Mouse (Mus musculus): Measurements from ENCODE around the gene Pcx. TPM values are rescaled to one million over a fixed set of nuclear protein-coding genes. Genes with fewer than 3 reads are reported as not detected.

Gene Pcx
- polyA plus RNA-seq, 1 experiment = 286 TPM

- peak; percentile 14 for DNase-seq
- no peak overlapping the region for H3K4me3 ChIP-seq (ENCODE audit: insufficient read depth, low read depth, low read length)
- TF ChIP-seq POLR2A (IDR thresholded peaks at IDR 0.05; ENCODE audit: low read depth, low read length) = no peak
- no peak for TF ChIP-seq CTCF (conservative IDR thresholded peaks at IDR 0.05; ENCODE audit: insufficient read depth, insufficient read length, low read depth, low read length)
These were observed 156.5 kb downstream of the Pcx start for GRCm38 (mm10) chr19:4666815-4667214.

DNA sequence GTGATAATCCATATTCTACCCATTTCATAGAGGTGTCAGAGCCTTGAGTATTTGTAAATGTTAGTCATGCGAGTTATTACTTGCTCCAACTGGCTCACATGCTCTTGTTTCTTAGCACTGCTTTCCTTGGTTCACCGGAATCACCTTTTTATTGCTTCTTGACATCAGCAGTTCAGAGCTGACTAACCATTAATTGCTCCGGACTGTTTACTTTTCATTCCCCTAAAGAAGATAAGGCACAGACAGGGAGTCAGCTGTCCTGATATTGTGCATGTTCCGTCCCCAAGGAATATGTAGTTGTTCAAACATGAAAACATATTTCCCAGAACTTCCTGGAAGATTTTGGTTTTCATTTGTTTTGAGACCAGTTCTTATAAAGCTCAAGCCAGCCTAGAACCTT is 160.5 kb downstream of the Pcx start:
- Histone ChIP-seq H3K4me3 (ENCODE audit: insufficient read depth, low read depth, low read length) (no peak overlapping the region), H3K27ac (ENCODE audit: insufficient read depth, low read depth, low read length) (peak overlapping the region; percentile 56; the same call in 1 of the 2 replicates), H3K36me3 (ENCODE audit: control insufficient read depth, insufficient read depth, low read length) (no peaks in the 10 kb centered on the region), H3K4me1 (ENCODE audit: control insufficient read depth, insufficient read depth, low read length) (no peaks in the 10 kb centered on the region), H3K27me3 (replicated peaks; ENCODE audit: control insufficient read depth, insufficient read depth, low read length) (no peaks in the 10 kb centered on the region)
- 49% methylated on average over 4 of the region's 4 CpGs for WGBS
- TF ChIP-seq POLR2A (IDR thresholded peaks at IDR 0.05; ENCODE audit: low read depth, low read length) (no peak), CTCF (conservative IDR thresholded peaks at IDR 0.05; ENCODE audit: insufficient read depth, insufficient read length, low read depth, low read length) (no peak)
- DNase-seq = peak; percentile 21

More at GRCm38 (mm10) chr19:4666815-4667214, 156.5 kb downstream of the Pcx start:
- H3K4me1 ChIP-seq (ENCODE audit: control insufficient read depth, insufficient read depth, low read length) = no peaks in the 10 kb centered on the region
- no peak overlapping the region for H3K27ac ChIP-seq (ENCODE audit: insufficient read depth, low read depth, low read length)
- H3K36me3 ChIP-seq (ENCODE audit: control insufficient read depth, insufficient read depth, low read length) = no peaks in the 10 kb centered on the region
- no peaks in the 10 kb centered on the region for H3K27me3 ChIP-seq (replicated peaks; ENCODE audit: control insufficient read depth, insufficient read depth, low read length)

Other genes with a start within 250 kb of the Pcx start
- gene Ssh3, start 241.3 kb upstream of the Pcx start, polyA plus RNA-seq (2012; rRNA removed) = 39.0 and 61.4 TPM in 2 replicates
- 4.2 and 5.1 TPM in 2 replicates for gene Ankrd13d, start 227.3 kb upstream of the Pcx start, polyA plus RNA-seq (2012; rRNA removed)
- gene Grk2, start 204.2 kb upstream of the Pcx start, polyA plus RNA-seq (2012; rRNA removed) = 56.7 and 60.3 TPM in 2 replicates
- gene Kdm2a, start 112.2 kb upstream of the Pcx start, polyA plus RNA-seq (2012; rRNA removed) = 74.3 and 89.5 TPM in 2 replicates
- gene Rhod, start 71.0 kb upstream of the Pcx start, polyA plus RNA-seq (2012; rRNA removed) = 35.1 and 35.6 TPM in 2 replicates
- 4.6 and 9.8 TPM in 2 replicates for gene Syt12, start 33.0 kb upstream of the Pcx start, polyA plus RNA-seq (2012; rRNA removed)
- 2.8 TPM in 2 replicates for gene 2010003K11Rik, start 11.9 kb upstream of the Pcx start, polyA plus RNA-seq (2012; rRNA removed)
- gene Lrfn4, start 105.2 kb downstream of the Pcx start, polyA plus RNA-seq (2012; rRNA removed) = 6.1 and 8.7 TPM in 2 replicates
- 82.2 and 92.8 TPM in 2 replicates for gene Rce1, start 115.2 kb downstream of the Pcx start, polyA plus RNA-seq (2012; rRNA removed)
- gene Gm960, start 188.2 kb downstream of the Pcx start, polyA plus RNA-seq (2012; rRNA removed) = 1.1 TPM in 2 replicates
- gene Sptbn2, start 200.7 kb downstream of the Pcx start, polyA plus RNA-seq (2012; rRNA removed) = 11.0 and 12.0 TPM in 2 replicates
- gene Rbm4b, start 246.0 kb downstream of the Pcx start, polyA plus RNA-seq (2012; rRNA removed) = 12.8 TPM in 2 replicates

Data from kidney, adult 2 months (tissue).